Mouse (Mus musculus) kidney, postnatal 0 days (tissue): ENCODE results near the gene Plk2. TPM values are rescaled to one million over a fixed set of nuclear protein-coding genes. Genes with fewer than 3 reads are reported as not detected.

ENCODE experiments used
- ATAC-seq: fragments of 200-750 bp; cut with Nextera tagmentation; replicated peaks from 2 replicates; pipeline ENCODE4 v1.8.0; 2017; ENCODE audit warnings: low read depth, moderate number of reproducible peaks, moderate TSS enrichment, moderate library complexity; ENCODE audit not compliant: low FRiP score
- DNase-seq: peaks from one replicate; pipeline ENCODE4 v3.0.0-alpha.2; 2016; ENCODE audit warnings: low spot score
- H3K27ac ChIP-seq: fragments of 300-500 bp; sonication (generic); 2 replicates; pipeline ENCODE4 v1.5.1; 2014; ENCODE audit warnings: mild to moderate bottlenecking
- H3K27me3 ChIP-seq: fragments of 300-500 bp; sonication (generic); 2 replicates; pipeline ENCODE4 v1.6.1; 2014; ENCODE audit warnings: low read length, mixed read lengths; ENCODE audit not compliant: insufficient read depth
- H3K36me3 ChIP-seq: fragments of 300-500 bp; sonication (generic); 2 replicates; pipeline ENCODE4 v1.6.1; 2014; ENCODE audit warnings: low read length, mixed read lengths; ENCODE audit not compliant: insufficient read depth
- H3K4me1 ChIP-seq: fragments of 300-500 bp; sonication (generic); replicated peaks from 2 replicates; pipeline ENCODE4 v1.6.1; 2014; ENCODE audit warnings: antibody characterized with exemption, low read length, mixed read lengths; ENCODE audit not compliant: insufficient read depth
- H3K4me2 ChIP-seq: fragments of 300-500 bp; sonication (generic); 2 replicates; pipeline ENCODE4 v1.6.1; 2014; ENCODE audit warnings: mild to moderate bottlenecking, low read length, moderate library complexity, mixed read lengths
- H3K4me3 ChIP-seq: fragments of 300-500 bp; sonication (generic); replicated peaks from 2 replicates; pipeline ENCODE4 v1.5.1; 2014; ENCODE audit warnings: low read depth, low read length
- H3K9ac ChIP-seq: fragments of 300-500 bp; sonication (generic); 2 replicates; pipeline ENCODE4 v1.6.1; 2014; ENCODE audit warnings: low read depth, low read length
- H3K9me3 ChIP-seq: fragments of 300-500 bp; sonication (generic); replicated peaks from 2 replicates; pipeline ENCODE4 v1.6.1; 2016; ENCODE audit warnings: low read length, inconsistent platforms, mixed read lengths
- CTCF ChIP-seq: IDR thresholded peaks from 2 replicates; pipeline ENCODE4 v1.5.1; 2016; ENCODE audit warnings: antibody characterized with exemption, low read depth, mild to moderate bottlenecking, moderate library complexity
- WGBS: fragments of 180-500 bp; shearing (Covaris S2); extraction: QIAGEN DNeasy Blood & Tissue Kit; methylation state at CpG from one replicate; pipeline ENCODE4 v1.1.7; 2014; 5-methylcytosine and 5-hydroxymethylcytosine counted together
- polyA plus RNA-seq: library from polyadenylated mRNA; unstranded; fragments of >200 nt; fragmentation: Nextera tagmentation; extraction: Ambion mirVana; gene quantifications from 2 replicates; pipeline ENCODE4 v1.2.1, GENCODE M21; 2015

Plk2 gene
- polyA plus RNA-seq, 1 experiment from 2014 or later: 50.5 TPM

- H3K4me3 ChIP-seq: peak overlapping the region; percentile 51
- ATAC-seq (peak; percentile 5), DNase-seq (peak; percentile 55)
- TF ChIP-seq CTCF: no peak
- H3K36me3 ChIP-seq: peaks cover 20% of the 10 kb centered on the region
- H3K4me2 ChIP-seq: peak overlapping the region; percentile 90
- WGBS: under 1% methylated on average over 37 of the region's 41 CpGs
- peak overlapping the region; percentile 75 for H3K27ac ChIP-seq
- no peaks in the 10 kb centered on the region for H3K9me3 ChIP-seq
- peak overlapping the region; percentile 73 for H3K9ac ChIP-seq
- H3K4me1 ChIP-seq: no peaks in the 10 kb centered on the region
- no peaks in the 10 kb centered on the region for H3K27me3 ChIP-seq
Observed at GRCm38 (mm10) chr13:110395179-110395794, 441 bp downstream of the Plk2 start.

DNA sequence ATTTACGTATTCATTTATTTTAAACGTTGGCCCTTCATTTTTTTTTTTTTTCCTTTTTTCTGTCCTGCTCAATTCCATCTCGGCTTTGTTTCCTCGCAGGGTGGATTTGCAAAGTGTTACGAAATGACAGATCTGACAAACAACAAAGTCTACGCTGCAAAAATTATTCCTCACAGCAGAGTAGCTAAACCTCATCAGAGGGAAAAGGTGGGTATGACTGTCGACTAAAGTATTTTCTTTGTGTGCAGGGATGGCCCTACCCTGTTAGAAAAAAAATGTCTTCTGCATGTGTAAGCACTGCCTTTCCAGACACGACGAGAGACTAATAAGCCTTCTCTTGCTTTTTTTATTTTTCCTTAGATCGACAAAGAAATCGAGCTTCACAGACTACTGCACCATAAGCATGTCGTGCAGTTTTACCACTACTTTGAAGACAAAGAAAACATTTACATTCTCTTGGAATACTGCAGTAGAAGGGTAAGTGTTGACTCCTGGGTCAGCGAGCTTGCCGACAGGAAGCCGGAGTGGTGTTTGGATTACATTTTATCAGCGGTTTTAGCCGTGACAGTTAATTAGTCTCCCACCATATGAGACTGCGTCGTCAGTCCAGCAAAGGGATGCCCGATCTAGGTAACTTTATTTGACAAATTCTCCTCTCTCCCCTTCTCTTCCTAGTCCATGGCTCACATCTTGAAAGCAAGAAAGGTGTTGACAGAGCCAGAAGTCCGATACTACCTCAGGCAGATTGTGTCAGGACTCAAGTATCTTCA is 1.3 kb downstream of the Plk2 start:
- Histone ChIP-seq H3K9ac (peak overlapping the region; percentile 73), H3K4me1 (no peaks in the 10 kb centered on the region), H3K27me3 (no peaks in the 10 kb centered on the region), H3K4me2 (peak overlapping the region; percentile 90), H3K9me3 (no peaks in the 10 kb centered on the region), H3K36me3 (peaks cover 26% of the 10 kb centered on the region), H3K4me3 (peak overlapping the region; percentile 51), H3K27ac (peak overlapping the region; percentile 75; the same call in 1 of the 2 replicates)
- DNase-seq (peak; percentile 50), ATAC-seq (no peak)
- WGBS: 2% methylated on average over 21 of the region's 21 CpGs
- TF ChIP-seq CTCF: no peak

- no peak for TF ChIP-seq CTCF
- ATAC-seq (no peak), DNase-seq (no peak)
- no peak overlapping the region for H3K27ac ChIP-seq
- peaks cover 26% of the 10 kb centered on the region for H3K36me3 ChIP-seq
- peak overlapping the region; percentile 90; the same call in 1 of the 2 replicates for H3K4me2 ChIP-seq
- H3K4me3 ChIP-seq: peak overlapping the region; percentile 20
- WGBS: 84% methylated on average over 8 of the region's 8 CpGs
- H3K27me3 ChIP-seq: no peaks in the 10 kb centered on the region
- no peaks in the 10 kb centered on the region for H3K9me3 ChIP-seq
- no peaks in the 10 kb centered on the region for H3K4me1 ChIP-seq
- H3K9ac ChIP-seq: no peak overlapping the region
Observed at GRCm38 (mm10) chr13:110397750-110398149, 2.9 kb downstream of the Plk2 start.

GRCm38 (mm10) chr13:110398513-110399270 is 3.8 kb downstream of the Plk2 start:
- Histone ChIP-seq H3K27ac (peak overlapping the region; percentile 3; the same call in 1 of the 2 replicates), H3K4me3 (peak overlapping the region; percentile 20), H3K4me2 (peak overlapping the region; percentile 90), H3K27me3 (no peaks in the 10 kb centered on the region), H3K4me1 (no peaks in the 10 kb centered on the region), H3K36me3 (peaks cover 26% of the 10 kb centered on the region), H3K9ac (no peak overlapping the region), H3K9me3 (no peaks in the 10 kb centered on the region)
- DNase-seq (no peak), ATAC-seq (no peak)
- 71% methylated on average over 24 of the region's 24 CpGs for WGBS
- TF ChIP-seq CTCF: no peak

- no peak overlapping the region for H3K27ac ChIP-seq
- DNase-seq: no peak
- no peak overlapping the region for H3K4me3 ChIP-seq
- no peak for ATAC-seq
- 59% methylated on average over 3 of the region's 3 CpGs for WGBS
- H3K4me1 ChIP-seq: no peaks in the 10 kb centered on the region
- no peak for TF ChIP-seq CTCF
- H3K9me3 ChIP-seq: no peaks in the 10 kb centered on the region
- H3K36me3 ChIP-seq: peaks cover 26% of the 10 kb centered on the region
- H3K4me2 ChIP-seq: no peak overlapping the region
- H3K9ac ChIP-seq: no peak overlapping the region
- H3K27me3 ChIP-seq: no peaks in the 10 kb centered on the region
Observed at GRCm38 (mm10) chr13:110401443-110401842, 6.6 kb downstream of the Plk2 start.

DNA sequence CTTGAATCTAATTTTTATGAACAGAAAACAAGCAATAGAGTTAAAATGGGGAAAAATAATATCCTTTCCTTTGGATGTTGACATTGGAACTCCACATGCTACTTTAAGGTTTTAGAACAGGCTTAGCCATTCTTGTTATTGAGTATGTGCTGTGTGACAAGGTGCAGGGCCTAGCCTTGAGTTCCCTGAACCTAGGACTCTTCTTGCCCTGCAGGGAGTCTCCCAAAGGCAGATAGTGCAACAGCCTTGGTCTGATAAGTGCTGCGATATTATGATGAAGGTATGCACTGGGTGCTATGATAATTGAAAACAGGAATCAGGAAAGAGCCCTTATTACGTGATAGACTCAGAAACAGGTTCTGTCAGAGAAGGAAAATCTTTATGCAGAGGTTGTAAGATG is 7.0 kb downstream of the Plk2 start:
- Histone ChIP-seq H3K27ac (no peak overlapping the region), H3K4me3 (no peak overlapping the region), H3K27me3 (no peaks in the 10 kb centered on the region), H3K9me3 (no peaks in the 10 kb centered on the region), H3K4me2 (no peak overlapping the region), H3K4me1 (no peaks in the 10 kb centered on the region), H3K36me3 (peaks cover 26% of the 10 kb centered on the region), H3K9ac (no peak overlapping the region)
- DNase-seq: no peak
- no peak for ATAC-seq
- TF ChIP-seq CTCF: no peak
- 93% methylated on average over 2 of the region's 2 CpGs for WGBS
